Mouse (Mus musculus) bone marrow macrophage, adult 2 months (primary cell): ENCODE data around the gene Padi6.

ENCODE experiments used
- CTCF ChIP-seq: IDR thresholded peaks from 2 replicates; pipeline ENCODE4 v1.5.1; 2012; ENCODE audit warnings: low read depth, mild to moderate bottlenecking, low read length, moderate library complexity
- POLR2A ChIP-seq: IDR thresholded peaks from 2 replicates; pipeline ENCODE4 v1.6.1; 2012; ENCODE audit warnings: mild to moderate bottlenecking, low read depth, low read length, borderline replicate concordance

DNA sequence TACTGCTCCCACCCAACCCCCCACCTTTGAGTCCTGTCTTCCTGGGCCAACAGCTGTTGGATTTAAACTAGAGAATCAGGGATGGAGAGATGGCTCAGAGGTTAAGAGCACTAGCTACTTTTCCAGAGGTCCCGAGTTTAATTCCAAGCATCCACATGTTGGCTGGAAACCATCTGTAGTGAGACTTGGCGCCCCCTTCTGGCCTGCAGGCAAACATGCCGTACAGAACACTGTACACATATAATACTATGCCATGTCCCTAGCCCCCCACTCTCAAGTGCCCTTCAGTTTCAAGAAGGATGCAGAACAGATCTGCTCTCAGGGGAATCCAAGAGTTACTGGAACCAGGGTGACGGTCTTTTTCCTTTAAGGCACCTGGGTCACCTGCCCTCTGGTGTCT lies 10.8 kb downstream of the Padi6 start:
- TF ChIP-seq POLR2A = no peak
- no peak; the same call in 1 of the 2 replicates for TF ChIP-seq CTCF
